In genomic region chr17:90913320-90913719, GRCm38 (mm10) we compare ENCODE assay signal across 24 mouse cellular contexts.
DNase-seq lines count a peak whose midpoint lies in the region; ATAC-seq and TF ChIP-seq lines count a peak whose summit lies in the region.
"Had no signal": no experiment of that assay in that cellular context is flagged by ENCODE, and none has a peak within 500 bp of the region (broad histone marks: within the 10 kb centered on the region; RNA-seq: fewer than 3 reads in every experiment).

No protein-coding gene starts in this region.

- H3K9me3 ChIP-seq in midbrain, postnatal 0 days (ENCODE audit: low read length) = no peaks in the 10 kb centered on the region
- no peaks in the 10 kb centered on the region for H3K9me3 ChIP-seq in midbrain, embryonic 15.5 days
- H3K9me3 ChIP-seq: heart, embryonic 13.5 days; liver, embryonic 12.5 days; midbrain, embryonic 12.5 days had no signal

- no peaks in the 10 kb centered on the region for H3K4me1 ChIP-seq in midbrain, postnatal 0 days (ENCODE audit: insufficient read depth, low read length)
- no peaks in the 10 kb centered on the region for H3K4me1 ChIP-seq in midbrain, embryonic 15.5 days
- H3K4me1 ChIP-seq: heart, embryonic 13.5 days; liver, embryonic 12.5 days; midbrain, embryonic 12.5 days had no signal

- TF ChIP-seq CTCF in midbrain, postnatal 0 days (IDR thresholded peaks at IDR 0.05) = no peak

- 88% methylated on average over 2 of the region's 2 CpGs for WGBS in midbrain, postnatal 0 days
- 77% methylated on average over 2 of the region's 2 CpGs for WGBS in midbrain, embryonic 15.5 days

- H3K36me3 ChIP-seq in midbrain, postnatal 0 days (ENCODE audit: insufficient read depth, low read length) = no peaks in the 10 kb centered on the region
- no peaks in the 10 kb centered on the region for H3K36me3 ChIP-seq in midbrain, embryonic 15.5 days (replicated peaks)
- H3K36me3 ChIP-seq: heart, embryonic 13.5 days; liver, embryonic 12.5 days; midbrain, embryonic 12.5 days had no signal

- peak; percentile 40 for DNase-seq in midbrain, postnatal 0 days (ENCODE audit: low spot score)
- peak; percentile 93 for DNase-seq in cerebellum, adult 11-12 months
- DNase-seq in cerebellum, adult 9-11 months = peak; percentile 95
- no peak for DNase-seq in right cerebral cortex, postnatal 10 days (ENCODE audit: low spot score in 2 of 2)
- no peak for DNase-seq in urinary bladder, postnatal 14 days (ENCODE audit: low spot score)
- DNase-seq in heart, postnatal 14 days = no peak
- DNase-seq: adrenal gland, postnatal 36 days; B cell, adult 2 months; forebrain, postnatal 0 days; heart, adult 2 months; heart, postnatal 10 days; kidney, adult 2 months; kidney, postnatal 36 days; liver, postnatal 0 days; lung, postnatal 36 days; right cerebral cortex, postnatal 25 days; thymus, postnatal 14 days had no signal

- H3K9ac ChIP-seq in midbrain, postnatal 0 days (replicated peaks; ENCODE audit: low read length, poor library complexity, severe bottlenecking) = no peak overlapping the region
- no peak overlapping the region for H3K9ac ChIP-seq in midbrain, embryonic 15.5 days
- H3K9ac ChIP-seq: forebrain, postnatal 0 days; heart, embryonic 13.5 days; liver, embryonic 12.5 days; liver, postnatal 0 days; midbrain, embryonic 12.5 days had no signal

- H3K4me2 ChIP-seq in midbrain, postnatal 0 days (ENCODE audit: low read depth, low read length, poor library complexity, severe bottlenecking) = no peak overlapping the region
- H3K4me2 ChIP-seq in midbrain, embryonic 15.5 days = no peak overlapping the region
- H3K4me2 ChIP-seq: heart, embryonic 13.5 days; liver, embryonic 12.5 days; midbrain, embryonic 12.5 days had no signal

- H3K4me3 ChIP-seq in midbrain, postnatal 0 days (ENCODE audit: low read depth, low read length) = no peak overlapping the region
- no peak overlapping the region for H3K4me3 ChIP-seq in midbrain, embryonic 15.5 days
- H3K4me3 ChIP-seq: erythroblast, embryonic 14.5 days; heart, adult 2 months; heart, embryonic 13.5 days; layer of hippocampus, adult 2 months; left cerebral cortex, adult 2 months; liver, embryonic 12.5 days; midbrain, embryonic 12.5 days had no signal

- no peak overlapping the region for H3K27ac ChIP-seq in midbrain, postnatal 0 days (ENCODE audit: low read depth, low read length)
- H3K27ac ChIP-seq in midbrain, embryonic 15.5 days = no peak overlapping the region
- H3K27ac ChIP-seq: heart, adult 2 months; heart, embryonic 13.5 days; layer of hippocampus, adult 2 months; left cerebral cortex, adult 2 months; liver, embryonic 12.5 days; midbrain, embryonic 12.5 days had no signal

- H3K27me3 ChIP-seq in midbrain, postnatal 0 days (ENCODE audit: insufficient read depth, low read length) = no peaks in the 10 kb centered on the region
- no peaks in the 10 kb centered on the region for H3K27me3 ChIP-seq in midbrain, embryonic 15.5 days (replicated peaks)
- H3K27me3 ChIP-seq: heart, embryonic 13.5 days; liver, embryonic 12.5 days; midbrain, embryonic 12.5 days had no signal

- ATAC-seq in midbrain, postnatal 0 days (ENCODE audit: low FRiP score) = no peak
- no peak for ATAC-seq in midbrain, embryonic 15.5 days (replicated peaks)
- ATAC-seq: forebrain, postnatal 0 days; liver, embryonic 12.5 days; liver, postnatal 0 days had no signal

- intact Hi-C loops in heart, postnatal 14 days (cut with DNase I) = no loop called here

Comparison
In these comparisons a context has a peak if more than half of its experiments do, and no peak if none do; other contexts are left out.
1. DNase-seq: peak in midbrain, postnatal 0 days (single experiment), cerebellum, adult 11-12 months (single experiment) and cerebellum, adult 9-11 months (single experiment); none in right cerebral cortex, postnatal 10 days (0 of 2), urinary bladder, postnatal 14 days (single experiment) and heart, postnatal 14 days (0 of 2).